In the genomic region with DNA sequence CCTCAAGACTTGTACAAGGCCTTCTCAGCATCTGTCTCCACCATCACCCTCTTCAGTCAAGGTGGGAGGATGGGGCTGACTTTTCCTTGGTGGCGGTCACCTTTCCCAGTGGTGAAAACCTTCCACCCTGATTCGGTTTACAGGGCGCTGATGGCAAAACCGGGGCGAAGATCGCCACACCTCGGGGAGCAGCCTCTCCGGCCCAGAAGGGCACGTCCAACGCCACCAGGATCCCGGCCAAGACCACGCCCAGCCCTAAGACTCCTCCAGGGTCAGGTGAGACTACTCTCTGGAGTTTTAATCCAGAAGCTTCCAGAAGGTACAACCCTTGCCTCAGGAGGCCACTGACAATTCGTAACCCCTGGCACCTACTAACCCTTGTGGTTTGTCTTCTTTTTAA, we compare ENCODE assay signal across 7 mouse cellular contexts.
"Had no signal": no experiment of that assay in that cellular context is flagged by ENCODE, and none has a peak within 500 bp of the region (broad histone marks: within the 10 kb centered on the region; RNA-seq: fewer than 3 reads in every experiment).

No protein-coding gene starts in this region.

- DNase-seq: kidney, postnatal 25 days; layer of hippocampus, postnatal 36 days; liver, embryonic 13.5 days; lung, adult 2 months; lung, postnatal 14 days; midbrain, embryonic 14.5 days; thymus, postnatal 25 days had no signal
